Mouse (Mus musculus) lung, postnatal 4 days (tissue): Measurements from ENCODE around the gene Sowahb.

Experiments
- DNase-seq, 2 experiments: peaks; one replicate each; pipeline ENCODE4 v3.0.0; 2021

The Sowahb gene

DNA sequence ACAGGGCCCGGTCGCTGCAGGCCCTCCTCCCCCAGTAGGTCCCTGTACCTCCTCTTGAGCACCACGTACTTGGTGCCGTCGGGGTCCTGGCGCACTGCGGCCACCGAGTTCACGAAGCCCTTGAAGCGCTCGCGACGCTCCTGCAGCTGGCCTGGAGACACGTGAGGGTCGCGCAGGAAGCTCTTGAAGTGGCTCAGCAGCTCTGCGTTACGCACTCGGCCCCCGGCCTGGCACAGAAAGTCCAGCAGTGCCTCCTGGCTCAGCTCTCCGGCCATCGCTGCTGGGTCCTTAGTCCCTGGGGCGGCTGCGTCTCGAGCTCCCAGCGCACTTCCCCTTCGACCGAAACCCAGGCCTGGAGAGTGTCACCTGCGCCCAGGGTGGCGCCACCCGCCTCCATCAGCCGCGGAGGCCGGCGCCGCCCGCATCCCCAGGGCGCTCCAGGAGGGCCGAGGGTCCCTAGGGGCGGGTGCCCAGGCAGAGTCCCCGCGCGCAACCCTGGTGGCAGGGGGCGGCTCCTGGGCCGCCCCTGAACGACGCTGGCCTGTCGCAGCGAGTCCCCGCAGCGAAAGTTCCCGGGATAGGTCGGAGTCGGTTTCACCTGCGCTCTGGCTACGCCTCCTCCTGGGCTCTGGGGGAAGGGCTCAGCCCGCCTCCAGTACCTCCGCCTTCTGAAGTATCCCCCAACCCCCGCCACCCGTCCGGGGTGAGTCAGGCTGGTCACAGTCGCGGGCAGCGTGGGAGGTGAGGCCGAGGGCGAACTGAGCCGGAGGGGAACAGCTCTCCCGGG, at the start of gene Sowahb:
Gene Sowahb (minus strand): TSS at position 439 of the 787 bp plus-strand sequence.
- DNase-seq: peak; percentile 77 to 86

DNA sequence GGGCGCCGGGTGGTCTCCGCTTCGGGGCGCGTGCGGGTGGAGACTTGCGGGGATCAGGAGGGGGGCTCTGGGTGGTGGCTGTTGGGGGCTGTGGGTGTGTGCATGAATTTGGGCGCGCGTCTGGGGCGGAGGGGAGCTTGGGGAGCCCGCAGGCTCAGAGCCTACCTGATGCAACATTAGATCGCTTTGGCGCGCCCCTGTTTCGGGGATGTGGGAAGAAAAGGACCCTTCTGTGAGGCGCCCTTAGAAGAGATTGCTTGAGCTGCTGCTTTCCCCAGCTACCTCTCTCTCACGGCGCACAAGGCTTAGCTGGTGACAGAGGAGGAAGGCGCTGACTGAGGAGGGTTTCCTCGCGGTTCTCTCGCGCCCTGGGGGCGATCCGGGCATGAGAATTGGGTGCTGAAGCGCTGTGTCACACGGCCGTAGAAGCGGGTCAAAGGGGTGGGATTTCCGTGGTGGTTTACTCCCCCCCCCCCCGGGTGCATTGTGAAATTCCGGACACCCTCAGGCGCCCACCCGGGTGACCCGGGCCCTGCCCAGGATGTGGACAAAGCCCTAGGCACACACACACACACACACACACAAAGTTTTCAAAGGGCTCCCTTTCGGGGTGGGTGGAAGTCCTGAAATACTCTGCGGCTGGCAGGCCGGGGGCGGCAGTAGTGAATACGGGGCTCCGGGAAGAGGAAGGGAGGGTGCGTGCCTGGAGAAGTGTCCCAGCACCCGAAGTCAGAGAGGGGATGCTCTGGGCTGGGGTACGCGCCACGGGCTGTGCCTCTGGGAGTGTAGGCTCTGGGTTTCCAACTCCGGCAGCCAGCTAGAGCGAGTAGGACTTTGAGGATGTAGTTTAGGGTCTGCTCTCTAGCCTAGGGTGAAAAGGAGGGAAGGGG, 49.1 kb upstream of the Sowahb start:
- peak; percentile 61 to 74 for DNase-seq

DNA sequence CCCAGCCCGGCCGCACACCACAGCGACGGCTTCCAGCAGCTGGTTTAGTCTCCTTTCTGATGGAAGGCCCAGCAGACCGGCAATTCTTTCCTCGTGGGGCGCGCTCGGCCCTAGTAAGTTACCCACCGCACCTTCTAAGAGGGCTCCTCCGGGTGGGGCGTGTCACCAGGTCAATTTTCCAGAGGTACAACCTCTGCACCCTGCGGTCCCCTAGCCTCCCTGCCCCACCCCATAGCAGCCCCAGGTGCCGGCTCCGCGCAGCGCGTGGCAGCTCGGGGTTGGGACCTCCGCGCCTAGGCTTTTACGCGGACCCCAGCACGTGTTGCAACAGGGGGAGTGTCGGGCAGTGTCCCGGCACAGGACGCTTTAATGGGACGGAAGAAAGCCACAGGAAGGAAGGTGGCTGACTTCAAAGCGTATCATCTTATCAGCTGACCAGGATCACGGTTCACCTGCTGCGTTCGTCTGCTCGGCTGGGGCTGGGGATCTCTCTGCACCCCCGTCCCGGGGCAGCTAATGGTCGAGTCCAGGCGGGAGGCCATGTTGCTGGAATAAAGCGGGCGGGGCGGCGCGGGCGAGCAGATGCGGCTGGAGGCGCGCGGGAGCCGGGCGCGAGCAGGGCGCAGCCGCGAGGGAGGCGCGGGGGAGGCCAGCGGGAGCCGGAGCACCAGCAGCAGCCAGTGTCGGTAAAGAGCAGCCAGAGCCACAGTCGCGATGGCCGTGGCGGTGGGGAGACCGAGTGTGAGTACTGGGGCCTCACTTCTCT, 48.2 kb upstream of the Sowahb start, which contains the start of gene Sept11:
Gene Sept11 (plus strand): TSS at position 581 of the 766 bp plus-strand sequence.
- DNase-seq: peak; percentile 95

DNA sequence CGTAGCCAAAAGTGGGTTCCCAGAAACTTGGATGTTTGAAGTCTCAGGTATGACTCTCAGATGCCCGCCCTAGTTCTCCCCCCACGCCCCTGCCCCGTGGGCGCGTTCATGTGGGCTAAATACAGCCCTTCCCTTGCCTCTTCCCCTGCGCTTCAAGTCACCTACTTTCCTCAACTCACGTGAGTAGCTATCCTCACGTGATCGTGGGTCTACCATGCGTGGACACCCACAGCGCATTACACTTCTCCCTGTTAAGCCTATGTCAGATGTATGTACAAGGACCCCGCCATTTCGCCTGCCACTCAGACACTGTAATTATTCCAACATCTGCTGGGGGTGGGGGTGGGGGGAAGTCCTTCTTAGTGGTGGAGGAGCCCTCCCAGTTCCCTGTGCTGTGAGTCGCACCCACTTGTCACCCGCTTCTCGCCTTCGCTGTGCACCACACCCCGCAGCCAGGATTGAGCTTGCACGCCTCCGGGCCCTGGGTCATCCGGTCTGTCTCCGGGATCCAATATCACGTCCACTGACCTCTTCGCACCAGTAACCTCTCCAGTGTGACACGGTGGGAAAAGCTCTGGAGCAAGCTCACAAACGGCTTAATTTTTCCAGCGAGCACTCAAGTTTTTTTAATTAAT, 47.4 kb upstream of the Sowahb start:
- DNase-seq: peak; percentile 59 to 69

DNA sequence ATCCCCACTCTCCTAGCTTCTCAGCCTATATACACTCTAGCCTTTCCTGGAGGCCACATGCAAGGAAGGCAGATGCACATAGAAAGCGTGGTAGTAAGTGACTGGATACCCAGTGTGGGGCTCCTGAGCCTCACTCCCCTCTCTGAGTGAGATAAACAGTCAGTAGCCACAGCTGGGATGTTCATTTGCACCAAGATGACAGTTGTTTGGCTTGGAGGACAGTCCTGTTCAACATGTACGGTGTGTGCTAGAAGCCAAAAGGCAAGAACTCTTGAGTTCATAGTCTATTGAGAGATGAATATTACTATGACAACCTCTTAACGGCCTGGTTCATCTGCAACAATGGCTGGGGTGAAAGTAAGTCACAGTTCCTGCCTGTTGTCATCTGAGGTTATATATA, 46.4 kb upstream of the Sowahb start:
- peak; percentile 29 to 41 for DNase-seq

DNA sequence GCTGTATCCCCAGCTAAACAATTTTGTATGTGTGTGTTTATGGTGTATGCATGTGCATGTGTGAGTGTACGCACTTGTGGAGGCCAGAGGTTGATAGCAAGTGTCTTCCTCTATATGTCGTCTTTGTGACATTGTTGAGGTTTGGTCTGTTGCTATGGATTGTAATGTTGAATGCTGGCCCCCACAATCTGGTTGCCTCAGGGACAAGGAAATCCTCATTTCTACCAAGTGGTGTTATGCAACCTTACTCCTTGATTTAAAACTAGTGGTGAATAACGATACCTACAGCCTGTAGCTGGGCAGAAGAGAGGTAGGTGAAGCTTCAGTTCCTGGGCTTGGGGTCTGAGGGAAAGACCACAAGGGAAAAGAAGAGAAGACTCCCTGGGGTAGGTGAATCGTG, 41.1 kb upstream of the Sowahb start:
- DNase-seq: no peak

DNA sequence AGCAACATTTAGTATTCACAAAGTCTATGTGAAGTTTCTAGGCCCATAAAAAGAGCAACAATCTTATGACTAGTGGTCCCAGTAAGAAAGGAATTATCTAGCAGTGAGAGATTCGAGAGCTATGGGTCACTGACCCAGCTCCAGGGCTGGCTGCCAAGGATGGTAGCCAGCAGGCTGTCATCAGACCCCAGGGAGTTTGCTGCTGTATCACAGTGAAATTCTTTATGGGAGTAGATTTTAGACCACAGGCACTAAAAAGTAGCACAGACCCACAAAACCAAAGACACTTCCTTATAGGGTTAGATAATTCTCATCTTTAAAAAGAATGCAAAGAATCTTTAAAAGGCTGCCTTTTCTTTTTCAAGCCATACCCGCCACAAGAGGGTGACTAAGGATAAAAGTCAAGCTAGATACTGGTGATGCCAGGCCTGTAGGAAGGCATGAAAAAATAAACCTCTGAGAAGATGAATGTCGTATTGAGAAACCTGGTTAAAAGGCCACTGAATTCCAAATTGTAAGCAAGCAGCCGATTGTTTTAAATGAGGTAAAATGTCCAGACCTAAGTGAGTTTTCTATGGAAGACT, 40.3 kb upstream of the Sowahb start:
- peak in 1 of 2 experiments; percentile 53 for DNase-seq

DNA sequence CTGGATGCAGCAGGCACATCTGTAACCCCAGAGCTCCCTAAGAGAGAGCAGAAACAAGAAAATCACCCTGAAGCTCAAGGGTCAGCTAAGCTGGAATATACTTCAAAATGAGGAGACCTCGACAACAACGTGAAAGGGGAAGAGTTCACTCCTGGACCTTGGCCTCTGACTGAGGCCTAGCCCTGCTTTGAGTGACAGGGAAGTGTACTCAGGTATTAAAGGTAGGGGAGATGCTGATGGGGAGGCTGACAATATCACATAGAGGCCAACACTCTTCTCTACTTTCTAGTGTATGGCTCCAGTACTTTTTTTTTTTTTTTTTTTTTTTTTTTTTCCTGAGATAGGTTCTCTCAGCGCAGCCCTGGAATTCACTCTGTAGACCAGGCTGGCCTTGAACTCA, 34.8 kb upstream of the Sowahb start:
- no peak for DNase-seq

DNA sequence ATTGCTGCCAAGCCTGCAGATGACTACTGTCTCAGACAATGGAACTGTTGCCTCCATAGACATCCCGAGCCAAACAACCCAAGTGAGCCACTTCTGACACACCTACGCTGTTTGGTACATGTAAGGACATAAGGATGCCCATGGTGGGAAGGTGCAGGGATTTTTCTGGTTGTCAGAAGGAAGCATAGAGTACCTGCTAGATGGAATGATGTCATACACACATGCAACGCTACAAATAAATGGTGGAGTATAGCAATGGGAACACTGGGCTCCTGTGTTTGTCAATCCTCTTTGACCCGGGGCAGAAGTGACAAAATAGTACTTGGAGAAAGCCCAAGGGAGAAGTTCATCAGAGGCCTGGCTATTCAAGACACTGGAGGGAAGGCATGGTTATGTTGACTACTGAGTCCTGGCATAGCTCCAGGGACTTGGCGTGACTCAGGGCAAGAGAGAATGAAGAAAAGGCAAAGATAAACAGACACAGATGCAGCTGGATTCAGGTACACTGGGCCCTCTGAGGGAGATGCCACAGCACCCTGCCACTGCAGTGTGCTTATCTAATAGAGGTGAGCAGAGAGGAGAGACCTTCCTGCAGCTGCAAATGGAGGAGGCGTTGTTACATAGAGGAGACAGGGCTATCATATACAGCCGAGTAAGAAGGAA, 33.0 kb upstream of the Sowahb start:
- DNase-seq: no peak

DNA sequence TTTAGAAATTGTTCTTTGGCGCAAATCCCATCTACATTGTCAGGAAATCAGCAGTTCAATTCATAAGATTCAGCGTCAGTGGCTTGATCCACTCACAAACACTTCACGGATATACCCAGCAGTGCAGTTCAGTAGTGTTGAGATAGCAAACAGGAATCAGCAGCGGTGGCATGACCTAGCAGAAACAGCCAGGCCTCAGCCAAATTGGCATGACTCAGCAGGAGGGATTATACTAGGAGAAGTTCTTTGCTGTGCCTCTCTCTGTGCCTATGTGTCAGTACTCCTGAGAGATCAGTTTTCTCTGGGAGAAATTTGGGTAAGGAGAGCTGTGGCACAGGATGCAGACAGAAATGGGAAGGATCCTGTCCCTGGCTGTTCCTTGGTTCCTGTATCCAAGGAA, 16.0 kb upstream of the Sowahb start:
- no peak for DNase-seq

DNA sequence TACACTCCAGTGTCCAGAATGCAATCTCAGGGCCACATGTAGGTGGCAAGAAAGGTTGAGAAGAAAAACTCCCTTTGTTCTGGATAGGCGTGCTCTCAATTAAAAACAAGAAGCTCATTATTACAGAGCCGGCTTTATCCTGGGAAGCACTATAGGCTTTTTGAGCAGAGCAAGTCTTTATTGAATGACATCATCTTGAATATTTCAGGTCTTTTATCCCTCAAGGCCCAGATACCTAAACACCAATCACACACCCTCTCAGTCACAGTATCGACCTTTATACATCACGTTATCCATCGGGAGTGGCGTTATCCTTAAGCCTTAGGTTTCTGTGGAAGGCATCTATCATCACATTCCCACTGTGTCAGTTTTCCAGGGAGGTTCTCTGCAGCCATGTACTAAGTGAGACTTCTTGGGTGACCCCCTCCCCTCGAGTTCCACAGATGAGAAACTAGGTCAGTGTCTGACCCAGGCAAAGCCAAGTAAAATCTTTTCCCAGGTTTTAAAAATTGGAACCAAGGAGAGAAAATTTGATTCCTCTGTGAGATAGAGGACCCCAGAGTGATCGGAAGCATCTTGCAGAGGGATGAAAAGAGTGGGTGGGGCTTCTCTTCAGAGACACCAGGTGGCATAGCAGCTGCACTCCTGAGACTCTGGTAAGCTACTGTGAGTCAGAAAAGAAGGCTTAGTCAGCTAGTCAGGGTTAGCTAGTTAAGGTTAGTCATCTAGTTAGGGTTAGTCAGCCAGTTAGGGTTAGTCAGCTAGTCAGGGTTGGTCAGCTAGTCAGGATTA, 9.0 kb upstream of the Sowahb start:
- DNase-seq: no peak

DNA sequence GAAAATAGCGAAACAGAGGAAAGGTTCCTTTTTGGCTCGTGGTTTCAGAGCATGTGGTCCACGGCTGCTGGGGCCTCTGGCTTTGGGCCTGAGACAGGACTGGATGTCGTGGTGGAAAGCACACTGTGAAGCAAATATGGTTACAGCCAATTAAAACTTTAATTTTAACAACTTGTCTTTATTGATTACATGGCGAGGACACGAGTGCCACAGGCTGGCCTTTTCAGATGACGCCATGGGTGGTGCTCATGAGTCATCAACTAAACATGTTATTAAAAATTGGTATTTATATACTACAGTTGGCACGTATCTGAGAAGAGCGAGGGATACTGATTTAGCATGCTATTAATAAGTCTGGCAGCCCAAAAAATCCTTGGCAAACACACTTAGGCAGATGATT, 7.1 kb upstream of the Sowahb start:
- no peak for DNase-seq

DNA sequence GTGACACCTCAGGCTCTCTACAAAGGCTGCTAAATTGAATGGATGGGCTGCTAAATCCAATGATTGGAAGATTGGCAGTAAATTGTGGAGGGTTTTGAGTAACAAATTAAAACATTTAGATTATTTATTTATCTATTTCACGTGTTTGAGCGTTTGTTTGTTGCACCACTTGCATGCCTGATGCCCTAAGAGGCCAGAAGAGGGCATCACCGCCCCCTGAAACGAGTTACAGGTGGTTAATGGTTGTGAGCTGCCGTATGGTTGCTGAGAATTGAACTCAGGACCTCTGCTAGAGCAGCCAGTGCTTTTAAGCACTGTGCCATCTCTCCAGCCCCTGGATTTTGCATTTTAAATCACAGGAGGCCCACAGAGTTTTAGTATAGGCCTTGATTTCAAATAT, 6.2 kb upstream of the Sowahb start:
- DNase-seq: no peak

DNA sequence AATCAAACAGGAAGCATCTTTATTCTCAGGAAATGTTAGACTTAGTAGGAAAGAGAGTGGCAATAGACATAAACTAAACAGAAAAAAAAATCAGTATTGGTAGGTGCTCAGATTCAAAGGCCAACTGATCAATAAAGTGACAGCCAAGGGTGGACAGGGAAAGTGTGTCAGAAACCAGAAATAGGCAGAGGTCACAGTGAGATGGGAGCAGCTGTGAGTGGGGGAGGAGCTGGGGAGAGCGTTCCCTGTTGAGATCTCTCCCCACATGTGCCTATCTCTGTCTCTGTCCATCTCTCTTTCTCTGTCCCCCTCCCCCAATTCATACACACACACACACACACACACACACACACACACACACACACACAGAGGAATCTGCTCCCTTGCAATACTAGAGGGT, 5.1 kb upstream of the Sowahb start:
- no peak for DNase-seq

DNA sequence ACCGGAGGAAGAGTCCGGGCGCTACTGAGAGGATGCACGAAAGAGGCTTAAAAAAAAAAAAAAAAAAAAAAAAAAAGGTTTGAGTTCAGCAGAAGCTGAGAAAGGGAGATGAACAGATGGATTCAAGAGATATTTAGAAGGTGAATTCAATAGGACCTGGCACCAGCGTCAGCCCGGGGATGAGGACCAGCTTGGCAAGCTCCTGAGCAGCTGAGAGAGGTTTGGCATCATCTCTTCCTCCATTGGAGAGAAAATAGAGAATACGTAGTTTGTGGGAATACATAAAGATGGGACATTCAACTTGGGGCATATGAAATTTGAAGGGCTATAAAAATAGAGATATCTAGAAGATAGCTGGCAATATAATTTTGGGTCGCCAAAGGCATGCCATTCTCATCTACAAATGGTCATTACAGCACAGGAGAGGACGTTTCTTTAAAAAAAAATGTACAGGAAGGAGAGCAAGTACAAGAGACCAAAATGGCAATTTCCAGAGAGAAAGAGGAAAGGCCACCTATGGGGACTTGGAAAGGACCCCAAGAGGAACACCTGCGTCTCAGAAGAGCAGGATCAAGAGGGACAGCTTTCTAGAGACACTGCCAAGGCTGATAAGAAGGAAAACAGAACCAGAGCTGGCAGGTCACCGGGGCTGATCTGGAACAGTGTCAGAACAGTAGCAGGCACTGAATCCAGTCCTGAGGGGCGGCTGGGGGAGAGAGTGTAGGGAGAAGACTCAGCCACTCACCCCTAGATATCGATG, 3.8 kb upstream of the Sowahb start:
- DNase-seq: no peak

DNA sequence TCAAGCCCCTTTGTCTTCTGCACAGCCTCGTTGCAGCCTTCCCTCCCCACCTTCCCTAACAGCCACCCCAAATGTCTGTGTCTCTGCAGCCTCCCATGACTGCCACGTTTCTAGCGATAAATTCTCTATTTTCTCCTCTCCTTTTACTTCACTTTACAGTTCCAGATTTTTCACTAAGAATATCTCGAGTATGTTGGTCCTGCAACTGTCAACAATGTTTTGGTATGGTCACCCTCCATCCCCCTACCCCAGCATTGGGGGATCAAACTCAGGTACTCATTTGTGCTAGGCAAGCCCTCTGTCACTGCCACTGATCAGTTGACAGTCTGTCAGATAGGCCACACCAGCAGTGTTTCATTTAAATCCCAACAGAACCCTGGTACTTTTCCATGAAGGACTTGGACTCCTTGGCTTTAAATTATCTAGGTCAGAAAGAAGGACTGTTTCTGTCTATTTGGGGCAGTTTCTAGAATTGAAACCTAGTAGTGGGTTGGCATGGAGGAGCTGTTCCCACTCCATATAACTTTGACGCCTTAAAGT, 1.6 kb upstream of the Sowahb start:
- DNase-seq: no peak

DNA sequence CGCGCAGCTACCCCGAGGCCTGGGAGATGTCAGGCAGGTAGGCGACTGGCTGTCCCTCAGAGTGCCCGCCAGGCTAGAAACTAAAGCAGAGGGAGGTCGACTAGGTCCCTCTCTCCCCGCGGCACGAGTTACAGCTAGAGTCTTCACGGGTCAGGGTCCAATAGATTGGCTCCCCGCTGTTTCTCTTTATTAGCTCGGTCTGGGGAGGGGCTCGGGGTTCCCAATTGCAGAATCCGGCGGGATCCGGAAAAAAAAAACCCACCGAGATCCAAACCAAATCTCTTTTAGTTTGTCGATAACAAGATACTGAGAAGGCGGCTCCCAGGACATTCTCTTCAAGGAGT, 521 bp upstream of the Sowahb start:
- DNase-seq: no peak

DNA sequence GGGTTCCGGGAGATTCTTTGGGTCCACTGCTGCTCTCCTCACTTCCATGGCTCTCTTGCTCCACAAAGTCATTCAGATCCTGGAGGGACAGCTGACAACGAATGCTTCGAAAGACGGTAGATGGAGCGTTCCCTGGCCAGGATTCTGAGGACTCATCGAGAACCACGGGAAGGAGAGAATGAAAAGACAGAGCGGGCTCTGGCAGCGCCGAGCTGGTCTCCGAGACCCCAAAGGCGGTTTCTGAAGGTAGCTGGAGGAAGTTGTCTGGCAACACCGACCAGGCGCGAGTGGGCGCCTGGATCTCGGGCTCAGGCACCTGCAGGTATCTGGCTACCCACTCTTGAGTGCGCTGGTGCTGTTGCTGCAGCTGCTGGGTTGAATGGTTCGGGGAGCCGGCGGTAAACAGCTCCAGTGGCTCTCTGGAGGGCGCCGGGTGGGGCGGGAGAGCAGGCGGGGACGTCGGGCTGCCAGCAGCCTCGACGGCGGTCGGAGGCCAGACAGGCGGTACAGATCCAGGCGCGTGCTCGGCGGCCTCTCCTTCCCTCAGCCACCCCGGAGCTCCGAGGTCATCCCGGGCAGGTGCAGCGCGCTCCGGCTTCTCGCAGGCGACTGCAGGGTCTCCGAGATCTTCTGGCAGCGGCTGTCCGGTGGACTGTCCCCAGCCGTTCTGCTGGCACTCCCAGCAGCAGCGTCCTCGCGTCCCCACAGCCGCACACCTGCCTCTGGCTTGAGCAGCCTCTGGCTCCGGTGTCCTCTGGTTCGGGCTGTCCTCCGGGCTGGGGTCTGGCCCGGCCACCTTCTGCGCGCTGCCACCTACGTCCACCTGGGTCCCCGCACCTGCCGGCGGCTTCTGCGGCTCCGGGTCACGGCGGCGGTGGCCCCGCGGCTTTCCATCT, 886 bp downstream of the Sowahb start:
- DNase-seq: peak; percentile 29 to 51
